Mouse (Mus musculus): ENCODE data around the gene Pink1.

Gene Pink1

DNA sequence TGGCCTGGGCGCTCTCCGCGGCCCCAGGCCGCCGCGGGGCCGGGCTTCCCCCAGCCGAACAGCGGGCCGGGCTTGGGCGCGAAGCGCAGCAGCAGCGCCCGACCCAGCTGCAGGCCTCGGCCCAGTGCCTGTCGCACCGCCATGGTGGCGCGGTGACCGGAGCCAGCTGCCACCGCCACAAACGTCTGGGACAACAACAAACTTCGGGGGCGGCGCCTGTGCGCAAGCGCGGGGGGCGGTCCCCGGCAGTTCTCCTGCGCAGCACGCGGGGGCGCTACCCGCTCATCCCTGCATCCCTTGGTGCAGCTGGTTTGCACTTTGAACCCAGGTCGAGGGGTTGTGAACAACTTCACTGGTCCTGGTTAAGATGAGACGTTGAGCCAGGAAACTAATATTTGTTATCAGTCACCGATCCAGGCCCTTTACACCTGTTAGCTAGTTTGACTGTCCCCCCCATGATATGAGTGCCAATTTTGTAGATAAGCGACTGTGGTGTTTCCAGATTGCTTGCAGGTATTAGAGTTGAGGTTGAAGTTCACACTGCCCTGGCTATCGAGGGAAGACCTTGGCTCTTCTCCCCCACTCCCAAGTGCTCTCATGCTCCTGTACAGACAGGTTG lies at the start of gene Pink1:
Pink1 (minus strand) TSS at position 231 of the 619 bp plus-strand sequence.
- DNase-seq (ENCODE audit: low spot score): peak; percentile 94

DNA sequence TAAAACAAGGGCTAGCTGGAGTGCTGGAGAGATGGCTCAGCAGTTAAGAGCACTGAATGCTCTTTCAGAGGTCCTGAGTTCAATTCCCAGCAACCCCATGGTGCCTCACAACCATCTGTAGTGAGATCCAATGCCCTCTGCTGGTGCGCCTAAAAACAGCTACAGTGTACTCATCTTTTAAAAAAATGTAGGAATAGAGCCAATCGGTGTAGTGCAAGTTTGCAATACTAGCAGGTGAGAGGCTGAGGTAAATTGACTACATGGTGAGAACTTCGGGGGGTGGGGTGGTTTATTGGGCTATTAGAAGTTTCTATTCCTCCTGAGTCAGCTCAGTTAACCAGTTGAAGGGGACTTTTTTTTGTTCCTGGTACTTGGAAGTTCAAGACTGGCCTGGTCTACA lies 49.0 kb upstream of the Pink1 start:
- DNase-seq (ENCODE audit: low spot score): no peak

DNA sequence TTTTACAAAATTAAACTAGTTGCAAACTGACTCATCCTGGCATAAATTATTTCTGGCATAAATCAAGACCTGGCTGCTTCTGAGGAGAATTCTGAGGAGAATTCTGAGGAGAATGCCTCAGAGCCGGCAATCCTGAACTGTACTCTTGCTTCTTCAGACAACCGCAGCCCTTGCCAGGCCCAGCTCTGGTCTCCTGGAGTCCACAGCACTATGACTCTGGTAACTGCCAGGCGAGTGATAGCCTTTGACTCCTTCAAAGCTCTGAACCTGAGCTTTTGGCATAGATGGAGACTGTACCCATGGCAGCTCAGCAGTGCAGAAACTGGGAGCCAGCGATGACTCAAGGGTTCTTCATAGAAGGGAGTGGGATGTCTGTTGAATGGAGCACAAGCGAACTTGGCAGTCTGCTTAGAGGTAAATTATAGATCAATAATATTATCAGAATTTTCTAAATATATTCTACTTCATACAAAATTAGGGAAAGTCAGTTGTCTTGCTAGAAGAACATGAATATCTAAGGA lies 44.9 kb upstream of the Pink1 start:
- DNase-seq (ENCODE audit: low spot score): no peak

- no peak for DNase-seq (ENCODE audit: low spot score)
Observed at GRCm38 (mm10) chr4:138368498-138369260, 42.6 kb upstream of the Pink1 start.

DNA sequence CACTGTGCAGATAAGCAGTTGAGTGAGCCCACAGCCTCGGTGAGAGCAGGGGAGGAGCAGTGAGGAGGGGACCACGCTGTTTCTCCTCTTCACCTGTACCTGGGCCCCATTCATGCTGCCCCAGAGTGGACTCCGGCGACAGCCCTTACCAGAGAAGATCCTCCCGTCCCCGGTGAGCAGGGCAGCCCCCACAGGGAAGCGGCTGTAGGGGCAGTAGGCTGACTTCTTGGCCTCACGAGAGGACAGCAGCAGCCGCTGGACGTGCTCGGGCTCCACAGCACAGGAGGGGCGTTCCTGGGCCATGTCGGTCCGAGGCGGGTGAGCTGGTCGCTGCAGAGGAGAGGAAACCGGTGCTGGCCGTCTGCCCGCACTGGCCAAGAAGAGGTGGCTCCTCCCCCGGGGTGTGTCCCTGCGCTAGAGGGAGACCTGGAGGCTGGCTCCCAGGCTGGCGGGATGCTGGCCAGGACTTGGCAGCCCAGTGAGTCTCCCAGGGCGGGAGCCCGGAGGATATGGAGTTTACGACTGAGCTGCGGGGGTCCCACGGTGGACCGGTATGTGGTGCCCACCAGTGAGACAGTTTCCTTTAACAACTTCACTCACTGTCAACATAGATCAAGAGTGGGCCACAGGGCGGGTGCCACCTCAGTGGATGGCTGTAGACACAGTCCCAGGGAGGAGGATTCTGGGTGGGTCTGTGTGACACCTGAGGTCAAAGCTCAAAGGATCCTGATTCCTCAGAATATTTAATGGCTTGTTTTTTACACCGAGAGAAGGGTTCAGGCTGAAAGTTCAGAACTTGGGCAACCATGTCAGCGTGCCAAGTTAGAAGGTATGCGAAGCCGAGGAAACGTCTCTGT lies 41.8 kb upstream of the Pink1 start, which contains the start of gene Cda:
Cda (minus strand) TSS at position 352 of the 857 bp plus-strand sequence.
- DNase-seq (ENCODE audit: low spot score): no peak

DNA sequence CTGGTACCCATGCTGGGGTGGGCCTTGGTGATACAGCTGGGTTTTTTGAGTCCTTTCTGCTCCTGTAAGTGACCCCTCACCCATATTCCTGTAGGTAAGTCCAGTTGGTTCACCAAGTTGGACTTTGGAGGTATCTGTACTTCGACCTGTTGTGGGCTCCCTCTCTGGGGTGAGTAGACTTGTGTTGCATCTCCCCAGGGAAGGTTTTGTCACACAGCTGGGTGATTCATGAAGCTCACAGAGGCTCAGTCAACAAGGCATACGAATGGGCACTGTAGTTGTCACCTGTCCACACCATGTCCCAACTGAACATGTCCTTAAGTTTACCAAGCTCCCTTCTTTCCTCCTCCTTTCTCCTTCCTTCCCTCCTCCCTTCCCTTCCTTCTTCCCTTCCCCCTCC lies 40.5 kb upstream of the Pink1 start:
- DNase-seq (ENCODE audit: low spot score): no peak

DNA sequence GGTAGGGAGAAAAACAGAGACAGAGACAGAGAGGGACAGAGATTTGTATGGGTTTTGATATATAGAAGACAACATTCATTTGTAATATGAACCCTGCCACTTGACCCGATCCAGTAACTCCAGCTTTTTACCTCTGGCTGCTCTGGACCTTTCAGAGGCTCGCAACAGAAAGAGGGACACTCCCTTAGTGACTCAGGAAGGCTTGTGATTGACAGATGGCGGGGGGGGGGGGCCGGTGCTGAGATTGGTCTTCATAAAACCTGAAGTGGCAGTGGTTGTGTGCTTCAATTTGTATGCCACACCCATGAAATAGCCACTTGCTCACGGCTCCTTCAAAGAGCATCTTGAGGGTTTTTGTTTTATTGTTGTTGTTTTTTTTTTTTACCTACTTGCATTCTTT lies 37.4 kb upstream of the Pink1 start:
- no peak for DNase-seq (ENCODE audit: low spot score)

- no peak for DNase-seq (ENCODE audit: low spot score)
Observed at GRCm38 (mm10) chr4:138362883-138363282, 36.8 kb upstream of the Pink1 start.

- no peak for DNase-seq (ENCODE audit: low spot score)
Observed at GRCm38 (mm10) chr4:138361370-138361821, 35.3 kb upstream of the Pink1 start.

- no peak for DNase-seq (ENCODE audit: low spot score)
Observed at GRCm38 (mm10) chr4:138358176-138358575, 32.1 kb upstream of the Pink1 start.

DNA sequence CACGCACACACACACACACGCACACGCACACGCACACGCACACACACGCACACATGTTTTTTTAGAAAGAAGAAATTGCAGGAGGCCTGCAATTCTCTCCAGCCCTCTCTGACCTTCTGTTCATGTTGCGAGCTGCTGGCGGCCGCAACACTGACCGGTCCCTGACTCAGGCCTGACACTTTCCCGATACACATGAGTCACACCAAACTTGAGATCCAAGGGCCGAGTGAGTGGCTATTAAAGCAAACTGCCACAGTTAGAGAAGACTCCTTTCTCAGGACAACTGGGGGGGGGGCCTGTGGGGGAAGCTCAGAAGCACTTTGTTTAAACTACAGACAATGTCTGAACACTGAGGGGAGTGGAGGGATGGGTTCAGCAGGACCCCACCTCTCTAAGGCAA lies 30.4 kb upstream of the Pink1 start:
- DNase-seq (ENCODE audit: low spot score): no peak

DNA sequence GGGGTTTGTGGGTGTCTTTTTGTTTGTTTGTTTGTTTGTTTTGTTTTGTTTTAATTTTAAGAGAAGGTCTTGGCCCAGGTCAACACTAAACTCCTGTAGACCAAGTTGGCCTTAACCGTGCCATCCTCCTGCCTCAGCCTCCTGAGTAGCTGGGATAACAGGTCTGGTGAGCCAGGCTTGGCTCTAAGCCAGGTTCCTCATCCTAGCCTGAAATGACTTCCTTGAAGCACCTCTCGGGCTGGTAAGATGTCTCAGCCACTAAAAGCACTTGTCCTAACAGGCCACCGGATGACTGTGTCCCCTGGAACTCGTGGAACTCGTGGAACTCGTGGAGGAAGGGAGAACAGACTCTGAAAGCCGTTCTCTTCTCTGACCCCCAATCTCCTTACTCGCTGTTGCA lies 30.0 kb upstream of the Pink1 start:
- no peak for DNase-seq (ENCODE audit: low spot score)

DNA sequence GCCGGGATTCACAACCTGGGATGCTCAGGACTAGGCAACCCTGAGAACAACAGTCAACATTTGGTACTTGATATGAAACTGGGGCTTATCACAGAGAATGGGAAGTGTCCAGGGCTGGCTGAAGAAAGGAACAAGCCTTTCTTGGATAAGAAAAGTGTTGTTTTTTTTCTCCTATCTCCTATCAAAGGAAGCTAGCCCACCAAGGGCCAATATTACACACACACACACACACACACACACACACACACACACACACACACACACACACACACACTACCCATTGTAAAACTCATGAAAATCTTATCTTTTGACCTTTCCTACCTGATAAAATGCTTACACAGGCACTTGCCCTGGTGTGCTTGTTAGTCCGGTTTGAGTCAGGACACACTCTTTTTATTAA lies 29.4 kb upstream of the Pink1 start:
- no peak for DNase-seq (ENCODE audit: low spot score)

DNA sequence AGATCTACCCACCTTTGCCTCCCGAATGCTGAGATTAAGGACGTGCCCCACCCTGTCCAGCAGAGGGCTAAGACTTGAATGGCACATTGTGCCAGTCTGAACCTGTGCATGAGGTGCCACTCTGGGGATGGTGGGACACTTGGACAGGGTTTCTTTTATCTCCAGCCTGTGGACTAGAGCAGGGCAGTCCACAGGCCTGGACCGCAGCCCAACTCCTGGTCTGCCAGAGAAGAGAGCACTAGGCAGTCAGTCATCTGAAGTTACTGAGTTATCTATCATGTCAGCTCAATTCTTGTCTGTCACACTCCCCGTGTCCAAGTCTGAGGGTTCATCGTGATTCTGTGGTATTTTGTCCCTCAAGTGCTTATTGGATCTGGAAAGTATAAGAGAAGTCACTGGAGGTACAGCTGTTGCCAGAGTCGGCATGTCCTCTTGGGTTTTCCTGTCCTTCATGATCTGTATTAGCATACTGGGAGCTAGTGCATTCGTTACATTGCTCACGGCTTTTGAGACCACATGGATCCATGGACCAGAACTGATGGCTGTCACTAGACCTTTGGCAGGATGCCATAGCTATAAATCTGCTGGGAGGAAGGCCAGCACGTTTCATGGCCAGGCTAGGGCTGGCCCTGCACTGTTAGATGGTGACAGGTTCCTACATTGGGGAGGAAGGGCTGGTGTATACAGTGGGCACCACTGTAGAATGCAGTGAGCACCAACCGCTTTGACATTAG lies 27.5 kb upstream of the Pink1 start:
- DNase-seq (ENCODE audit: low spot score): no peak

DNA sequence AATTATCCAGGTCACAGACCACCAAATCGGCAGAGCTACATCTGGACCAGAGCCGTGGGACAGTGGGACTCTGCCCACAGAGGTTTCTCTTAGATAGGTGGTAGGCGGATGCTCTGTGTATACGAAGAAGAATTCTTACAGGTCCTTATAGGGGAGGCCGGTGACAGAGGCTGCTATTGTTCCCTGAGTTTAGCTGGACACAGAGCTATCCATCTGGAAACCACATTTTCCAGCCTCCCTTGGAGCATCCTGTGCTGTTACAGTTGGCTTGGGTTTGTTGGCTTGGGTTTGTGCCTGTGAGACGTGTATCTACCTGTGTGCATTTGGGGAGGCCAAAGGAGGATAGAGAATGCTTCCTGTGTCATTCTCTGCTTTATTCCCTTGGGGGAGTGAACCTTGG lies 26.6 kb upstream of the Pink1 start:
- no peak for DNase-seq (ENCODE audit: low spot score)

GRCm38 (mm10) chr4:138351821-138352220 lies 25.7 kb upstream of the Pink1 start:
- no peak for DNase-seq (ENCODE audit: low spot score)

GRCm38 (mm10) chr4:138348716-138349115 lies 22.6 kb upstream of the Pink1 start:
- no peak for DNase-seq (ENCODE audit: low spot score)

GRCm38 (mm10) chr4:138347280-138347679 lies 21.2 kb upstream of the Pink1 start:
- DNase-seq (ENCODE audit: low spot score): no peak

- no peak for DNase-seq (ENCODE audit: low spot score)
Observed at GRCm38 (mm10) chr4:138344891-138345545, 18.9 kb upstream of the Pink1 start.

DNA sequence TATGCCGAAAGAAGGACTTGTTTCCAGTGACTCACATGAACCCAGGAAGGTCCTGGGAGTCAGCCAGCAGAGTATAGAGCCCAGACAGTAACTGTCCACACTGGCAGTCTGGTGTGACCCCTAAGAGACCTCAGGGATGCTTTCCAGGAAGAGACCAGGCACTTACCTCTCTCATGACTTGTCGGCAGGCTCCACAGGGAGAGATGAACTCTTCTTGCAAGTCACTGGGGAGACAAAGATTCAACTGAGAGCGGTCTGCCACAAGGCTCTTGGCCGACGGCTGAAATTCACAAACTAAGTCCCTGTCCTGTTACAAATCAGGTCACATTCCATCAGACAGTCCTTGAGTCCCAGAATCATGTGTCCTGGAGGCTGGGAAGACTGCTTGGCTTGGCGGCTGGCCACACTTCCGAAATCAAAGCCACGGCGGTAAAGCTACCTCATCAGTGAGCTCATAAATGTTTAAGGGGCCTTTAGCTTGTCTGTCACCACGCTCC lies 17.3 kb upstream of the Pink1 start:
- DNase-seq (ENCODE audit: low spot score): no peak

GRCm38 (mm10) chr4:138342778-138343177 lies 16.7 kb upstream of the Pink1 start:
- DNase-seq (ENCODE audit: low spot score): no peak
